Mouse (Mus musculus) forebrain, embryonic 14.5 days (tissue): ENCODE data around the gene Elmod3. TPM values are rescaled to one million over a fixed set of nuclear protein-coding genes. Genes with fewer than 3 reads are reported as not detected.
A peak's percentile ranks its signal among the peaks of the same experiment; 100 is the strongest.

Source experiments
- ATAC-seq: fragments of 200-750 bp; cut with Nextera tagmentation; 2 replicates; pipeline ENCODE4 v1.8.0; 2017; ENCODE audit warnings: mild to moderate bottlenecking, moderate library complexity
- DNase-seq: peaks from one replicate; pipeline ENCODE4 v3.0.0-alpha.2; 2015; ENCODE audit warnings: low spot score
- H3K27ac ChIP-seq: fragments of 300-500 bp; sonication (generic); 2 replicates; pipeline ENCODE4 v1.5.1; 2014; ENCODE audit warnings: low read depth, mild to moderate bottlenecking, control low read depth, low read length, moderate library complexity
- H3K27me3 ChIP-seq: fragments of 300-500 bp; sonication (generic); replicated peaks from 2 replicates; pipeline ENCODE4 v1.6.1; 2014; ENCODE audit warnings: low read length, control low read depth, mixed read lengths; ENCODE audit not compliant: control insufficient read depth, insufficient read depth
- H3K36me3 ChIP-seq: fragments of 300-500 bp; sonication (generic); 2 replicates; pipeline ENCODE4 v1.6.1; 2014; ENCODE audit warnings: low read length, control low read depth; ENCODE audit not compliant: control insufficient read depth, insufficient read depth
- H3K4me1 ChIP-seq: fragments of 300-500 bp; sonication (generic); 2 replicates; pipeline ENCODE4 v1.6.1; 2014; ENCODE audit warnings: antibody characterized with exemption, low read length, control low read depth; ENCODE audit not compliant: control insufficient read depth, insufficient read depth
- H3K4me2 ChIP-seq: fragments of 300-500 bp; sonication (generic); 2 replicates; pipeline ENCODE4 v1.6.1; 2014; ENCODE audit warnings: mild to moderate bottlenecking, control low read depth, low read length
- H3K4me3 ChIP-seq: fragments of 300-500 bp; sonication (generic); 2 replicates; pipeline ENCODE4 v1.5.1; 2014; ENCODE audit warnings: low read depth, low read length, control low read depth
- H3K9ac ChIP-seq: fragments of 300-500 bp; sonication (generic); 2 replicates; pipeline ENCODE4 v1.6.1; 2014; ENCODE audit warnings: mild to moderate bottlenecking, low read length, control low read depth, moderate library complexity
- H3K9me3 ChIP-seq: fragments of 300-500 bp; sonication (generic); replicated peaks from 2 replicates; pipeline ENCODE4 v1.6.1; 2016; ENCODE audit warnings: low read length, control low read depth, mixed read lengths; ENCODE audit not compliant: control insufficient read depth
- WGBS: fragments of 180-500 bp; shearing (Covaris S2); extraction: QIAGEN DNeasy Blood & Tissue Kit; methylation state at CpG from one replicate; pipeline ENCODE4 v1.1.7; 2014; 5-methylcytosine and 5-hydroxymethylcytosine counted together
- polyA plus RNA-seq: library from polyadenylated mRNA; unstranded; fragments of >200 nt; fragmentation: Nextera tagmentation; extraction: Ambion mirVana; gene quantifications from 2 replicates; pipeline ENCODE4 v1.2.1, GENCODE M21; 2014

Elmod3 gene
- polyA plus RNA-seq = 19.2 and 20.1 TPM in 2 replicates

DNA sequence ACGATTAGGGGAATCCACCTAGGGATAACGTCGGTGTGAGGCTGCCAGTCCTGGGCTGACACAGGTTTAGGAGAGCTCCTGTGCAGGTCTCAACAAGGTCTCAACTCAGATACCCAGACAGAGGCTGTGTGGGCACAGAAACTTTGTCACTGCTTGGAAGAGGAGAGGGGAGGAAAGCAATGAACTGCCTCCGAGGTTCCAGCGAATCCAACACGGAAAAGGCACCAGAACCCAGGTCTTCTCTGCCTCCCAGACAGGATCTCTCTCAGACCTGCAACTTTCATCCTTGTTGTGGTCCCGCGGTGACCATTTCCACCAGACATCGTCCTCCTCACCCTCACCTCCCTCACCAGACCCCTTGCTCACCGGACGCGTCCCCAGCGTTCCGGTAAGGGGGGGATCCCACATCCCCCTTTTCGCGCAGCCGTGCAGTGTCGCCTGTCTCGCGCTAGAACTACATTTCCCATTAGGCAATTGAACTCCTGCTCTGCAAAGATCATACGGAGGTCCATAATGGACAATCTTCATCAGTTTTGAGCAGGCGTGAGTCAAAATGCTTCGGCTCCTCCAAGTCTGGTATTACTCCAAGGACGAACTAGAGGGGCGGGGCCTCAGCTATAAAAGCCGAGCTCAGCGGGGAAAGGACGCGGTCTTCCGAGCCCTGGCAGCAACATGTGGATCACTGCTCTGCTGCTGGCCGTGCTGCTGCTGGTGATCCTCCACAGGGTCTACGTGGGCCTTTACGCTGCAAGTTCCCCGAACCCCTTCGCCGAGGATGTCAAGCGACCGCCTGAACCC lies at the start of gene Elmod3, which contains the start of gene Retsat:
Gene Elmod3 (minus strand): TSS at position 458 of the 798 bp plus-strand sequence.
Gene Retsat (plus strand): TSS at position 520 of the 798 bp plus-strand sequence.
- H3K27ac ChIP-seq = 0 out of 2 replicates have a peak within 1 kb of the TSS, but pooled peaks have one; percentile 27
- peak within 1 kb of the TSS; percentile 68 for H3K9ac ChIP-seq
- DNase-seq = peak; percentile 98
- no peaks in the 10 kb centered on the region for H3K27me3 ChIP-seq
- H3K4me1 ChIP-seq = peaks cover 6% of the 10 kb centered on the region; the same call in 1 of the 2 replicates
- no peaks in the 10 kb centered on the region for H3K36me3 ChIP-seq
- H3K9me3 ChIP-seq = no peaks in the 10 kb centered on the region
- WGBS = 1% methylated on average over 38 of the region's 38 CpGs
- peak within 1 kb of the TSS; percentile 56 for H3K4me2 ChIP-seq
- ATAC-seq = peak; percentile 93
- peak within 1 kb of the TSS; percentile 48 for H3K4me3 ChIP-seq

DNA sequence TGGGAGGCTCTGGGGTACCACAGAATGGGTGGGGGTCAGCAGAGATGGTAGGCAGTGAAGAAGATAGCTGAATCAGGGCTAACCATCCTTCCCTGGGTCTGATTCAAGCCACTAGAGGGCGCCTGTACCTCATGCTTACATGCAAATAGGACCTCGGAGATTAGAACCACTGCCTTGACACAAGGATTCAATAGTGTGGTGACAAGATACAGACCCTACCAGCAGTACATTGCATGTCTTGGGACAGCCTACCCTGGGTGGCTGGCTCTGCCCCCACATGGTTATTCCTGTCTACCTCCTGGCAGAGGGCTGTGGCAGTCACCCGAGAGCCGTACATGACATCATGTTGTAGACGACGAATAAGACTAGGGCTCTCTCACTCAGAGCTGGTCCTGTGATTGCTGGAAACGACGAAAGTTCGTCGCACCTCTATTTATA lies 49.2 kb upstream of the Elmod3 start:
- H3K9me3 ChIP-seq = no peaks in the 10 kb centered on the region
- no peaks in the 10 kb centered on the region for H3K36me3 ChIP-seq
- H3K9ac ChIP-seq = no peak overlapping the region
- ATAC-seq (peak; percentile 60), DNase-seq (peak; percentile 89)
- H3K4me2 ChIP-seq = no peak overlapping the region
- H3K4me3 ChIP-seq = no peak overlapping the region
- WGBS = 51% methylated on average over 10 of the region's 10 CpGs
- H3K27ac ChIP-seq = no peak overlapping the region
- H3K27me3 ChIP-seq = no peaks in the 10 kb centered on the region
- H3K4me1 ChIP-seq = no peaks in the 10 kb centered on the region

DNA sequence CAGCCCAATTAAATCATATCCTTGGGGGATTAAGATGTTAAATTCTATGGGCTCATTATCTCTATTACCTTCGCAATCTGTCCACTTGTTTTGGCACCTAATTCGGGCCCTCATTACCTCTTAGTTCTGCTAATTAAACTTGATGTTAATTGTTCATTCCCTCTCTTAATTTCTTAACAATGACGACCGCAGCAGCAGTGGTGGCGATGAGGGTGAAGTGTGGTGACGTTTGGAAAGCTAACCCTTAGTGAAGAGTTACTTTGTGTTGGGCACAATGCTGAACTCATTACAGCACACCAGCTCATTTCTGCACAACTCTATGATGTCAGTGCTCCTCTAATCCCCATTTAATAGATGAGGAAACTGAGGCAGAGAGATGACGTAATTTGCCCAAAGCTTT lies 47.2 kb upstream of the Elmod3 start:
- Histone ChIP-seq H3K36me3 (no peaks in the 10 kb centered on the region), H3K27ac (no peak overlapping the region), H3K4me2 (no peak overlapping the region), H3K27me3 (no peaks in the 10 kb centered on the region), H3K9me3 (no peaks in the 10 kb centered on the region), H3K9ac (no peak overlapping the region), H3K4me1 (no peaks in the 10 kb centered on the region), H3K4me3 (no peak overlapping the region)
- WGBS = 16% methylated on average over 7 of the region's 7 CpGs
- peak; percentile 88 for DNase-seq
- peak; percentile 93 for ATAC-seq

- no peak overlapping the region for H3K27ac ChIP-seq
- no peak overlapping the region for H3K4me3 ChIP-seq
- ATAC-seq (no peak), DNase-seq (no peak)
- H3K27me3 ChIP-seq = no peaks in the 10 kb centered on the region
- H3K9me3 ChIP-seq = no peaks in the 10 kb centered on the region
- no peaks in the 10 kb centered on the region for H3K36me3 ChIP-seq
- no peak overlapping the region for H3K4me2 ChIP-seq
- H3K4me1 ChIP-seq = no peaks in the 10 kb centered on the region
- no peak overlapping the region for H3K9ac ChIP-seq
- 55% methylated on average over 4 of the region's 4 CpGs for WGBS
These were observed 46.4 kb upstream of the Elmod3 start for GRCm38 (mm10) chr6:72644576-72644975.

GRCm38 (mm10) chr6:72641218-72641954 lies 43.2 kb upstream of the Elmod3 start:
- DNase-seq = no peak
- Histone ChIP-seq H3K4me1 (no peaks in the 10 kb centered on the region), H3K36me3 (no peaks in the 10 kb centered on the region), H3K4me2 (no peak overlapping the region), H3K27me3 (no peaks in the 10 kb centered on the region), H3K27ac (no peak overlapping the region), H3K9me3 (no peaks in the 10 kb centered on the region), H3K4me3 (no peak overlapping the region), H3K9ac (no peak overlapping the region)
- ATAC-seq = no peak
- 88% methylated on average over 18 of the region's 18 CpGs for WGBS

DNA sequence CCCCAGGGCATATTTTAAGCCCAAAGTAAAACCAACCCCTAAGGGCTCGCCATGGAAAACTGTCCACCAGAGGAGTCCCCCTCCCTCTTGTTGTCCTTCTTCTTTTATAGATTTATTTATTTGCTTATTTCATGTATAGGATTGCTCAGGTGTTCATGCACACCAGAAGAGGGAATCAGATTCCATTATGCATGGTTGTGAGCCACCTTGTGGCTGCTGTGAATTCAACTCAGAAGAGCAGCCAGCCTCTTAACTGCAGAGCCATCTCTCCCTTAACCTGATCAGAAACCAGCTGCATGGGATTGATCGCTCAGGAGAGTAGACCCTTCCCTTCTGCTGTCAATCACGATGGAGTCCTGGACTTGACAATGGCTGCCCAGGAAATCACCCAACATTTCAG lies 38.7 kb upstream of the Elmod3 start:
- no peak overlapping the region for H3K9ac ChIP-seq
- no peak overlapping the region for H3K4me3 ChIP-seq
- WGBS = 87% methylated on average over 3 of the region's 3 CpGs
- H3K4me2 ChIP-seq = no peak overlapping the region
- H3K27me3 ChIP-seq = no peaks in the 10 kb centered on the region
- H3K4me1 ChIP-seq = no peaks in the 10 kb centered on the region
- no peaks in the 10 kb centered on the region for H3K9me3 ChIP-seq
- H3K27ac ChIP-seq = no peak overlapping the region
- no peaks in the 10 kb centered on the region for H3K36me3 ChIP-seq
- no peak for ATAC-seq
- DNase-seq = no peak

DNA sequence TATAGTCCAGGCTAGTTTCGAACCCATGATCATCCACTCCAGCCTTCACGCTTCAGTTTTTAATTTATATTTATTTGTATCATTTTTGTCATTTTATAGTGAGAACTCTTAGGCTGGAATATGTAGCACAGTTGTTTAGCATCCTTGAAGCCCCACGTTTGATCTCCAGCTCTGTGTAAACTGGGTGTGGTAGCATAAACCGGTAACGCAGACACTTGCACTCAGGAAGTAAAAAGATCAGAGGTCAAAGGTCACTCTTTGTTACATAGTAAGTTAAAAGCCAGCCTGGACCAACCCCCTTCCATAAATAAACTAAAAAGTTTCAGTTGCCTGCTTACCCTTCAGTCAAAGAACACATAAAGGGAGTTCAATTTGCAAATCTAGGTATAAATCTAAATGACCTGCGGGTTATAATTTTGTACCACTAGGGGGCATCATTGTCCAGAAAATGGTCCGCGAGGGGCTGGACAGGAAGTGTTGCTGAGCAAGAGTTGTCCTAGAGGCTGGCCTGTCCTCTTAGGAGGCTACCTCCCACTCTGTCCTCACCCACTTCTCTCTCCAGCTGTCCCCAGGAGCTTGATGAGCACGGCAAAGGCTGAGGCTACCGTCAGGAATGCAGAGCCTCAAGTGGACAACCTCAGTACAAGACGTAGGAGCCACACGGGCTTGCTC lies 37.7 kb upstream of the Elmod3 start:
- DNase-seq = peak; percentile 81
- Histone ChIP-seq H3K4me1 (no peaks in the 10 kb centered on the region), H3K9me3 (no peaks in the 10 kb centered on the region), H3K9ac (no peak overlapping the region), H3K4me3 (no peak overlapping the region), H3K27me3 (no peaks in the 10 kb centered on the region), H3K27ac (no peak overlapping the region), H3K36me3 (no peaks in the 10 kb centered on the region), H3K4me2 (no peak overlapping the region)
- 52% methylated on average over 12 of the region's 12 CpGs for WGBS
- ATAC-seq = peak; percentile 65

DNA sequence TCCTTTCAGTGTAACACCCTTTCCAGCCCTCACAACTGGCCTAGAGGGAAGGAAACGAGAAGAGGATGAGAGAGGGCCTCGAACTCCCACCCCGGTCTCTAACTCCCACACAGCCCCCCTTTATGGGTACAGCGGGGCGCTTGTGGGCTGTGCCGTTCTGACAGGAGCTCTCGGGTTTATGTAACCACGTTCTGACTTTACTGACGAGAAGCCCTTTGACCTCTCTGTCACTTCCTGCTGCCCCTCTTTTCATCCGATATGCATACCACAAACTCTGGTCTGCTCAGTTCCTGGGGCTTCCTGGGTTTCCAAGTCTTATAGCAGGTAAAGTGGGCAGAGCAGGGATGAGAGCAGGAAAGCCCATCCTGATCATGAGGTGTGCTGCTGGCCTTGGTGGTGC lies 36.1 kb upstream of the Elmod3 start:
- Histone ChIP-seq H3K4me2 (no peak overlapping the region), H3K36me3 (peaks cover 10% of the 10 kb centered on the region; the same call in 1 of the 2 replicates), H3K27me3 (no peaks in the 10 kb centered on the region), H3K9ac (no peak overlapping the region), H3K27ac (no peak overlapping the region), H3K4me1 (no peaks in the 10 kb centered on the region), H3K9me3 (no peaks in the 10 kb centered on the region), H3K4me3 (no peak overlapping the region)
- ATAC-seq (no peak), DNase-seq (no peak)
- 86% methylated on average over 10 of the region's 10 CpGs for WGBS
